Mouse (Mus musculus): Measurements from ENCODE around the gene Sorl1.

GRCm38 (mm10) chr9:41918155-41918554 is 205.9 kb downstream of the Sorl1 start:
- TF ChIP-seq CTCF (IDR thresholded peaks at IDR 0.05; ENCODE audit: low read depth) (no peak), EP300 (IDR thresholded peaks at IDR 0.05; ENCODE audit: low read depth) (no peak)
